Mouse (Mus musculus) cerebellum, postnatal 4 days (tissue): ENCODE results near the gene Clstn3.
A peak's percentile ranks its signal among the peaks of the same experiment; 100 is the strongest.
"Not testable (repeated sequence)": the region's sequence is repeated elsewhere in the genome, so short reads cannot be mapped to it uniquely, and the experiment has no call there.

Experiments used
- DNase-seq, 2 experiments: peaks; one replicate each; pipeline ENCODE4 v3.0.0; 2022; ENCODE audit warnings: low spot score in 2 of 2, mixed read lengths in 1 of 2

Clstn3 gene

GRCm38 (mm10) chr6:124479573-124479930, 15.0 kb upstream of the Clstn3 start:
- DNase-seq, result no peak

- DNase-seq, result no peak
These were observed 14.4 kb upstream of the Clstn3 start for GRCm38 (mm10) chr6:124478874-124479572.

- no peak for DNase-seq
These were observed 13.5 kb upstream of the Clstn3 start for GRCm38 (mm10) chr6:124477922-124478651.

GRCm38 (mm10) chr6:124477221-124477655, 12.6 kb upstream of the Clstn3 start:
- DNase-seq, result no peak

- DNase-seq, result no peak
These were observed 12.2 kb upstream of the Clstn3 start for GRCm38 (mm10) chr6:124476796-124477195.

GRCm38 (mm10) chr6:124476216-124476615, 11.6 kb upstream of the Clstn3 start:
- no peak for DNase-seq

GRCm38 (mm10) chr6:124475335-124476075, 10.9 kb upstream of the Clstn3 start:
- not testable (repeated sequence) for DNase-seq

- DNase-seq, result no peak
These were observed 10.0 kb upstream of the Clstn3 start for GRCm38 (mm10) chr6:124474621-124475020.

GRCm38 (mm10) chr6:124472801-124473200, 8.2 kb upstream of the Clstn3 start:
- peak in 1 of 2 experiments; percentile 56 for DNase-seq

- not testable (repeated sequence) for DNase-seq
These were observed 7.4 kb upstream of the Clstn3 start for GRCm38 (mm10) chr6:124471783-124472638.

GRCm38 (mm10) chr6:124471121-124471520, 6.5 kb upstream of the Clstn3 start:
- no peak for DNase-seq

- DNase-seq, result no peak
These were observed 1.1 kb upstream of the Clstn3 start for GRCm38 (mm10) chr6:124465729-124466128.

GRCm38 (mm10) chr6:124465299-124465698, 705 bp upstream of the Clstn3 start:
- DNase-seq, result no peak

GRCm38 (mm10) chr6:124463881-124464291, 708 bp downstream of the Clstn3 start:
- peak in 1 of 2 experiments; percentile 24 for DNase-seq

- DNase-seq, result no peak
These were observed 5.2 kb downstream of the Clstn3 start for GRCm38 (mm10) chr6:124459388-124459787.

- DNase-seq, result peak in 1 of 2 experiments; percentile 27
These were observed 6.1 kb downstream of the Clstn3 start for GRCm38 (mm10) chr6:124458505-124458904.

- no peak for DNase-seq
These were observed 6.8 kb downstream of the Clstn3 start for GRCm38 (mm10) chr6:124457827-124458226.

GRCm38 (mm10) chr6:124456243-124456642, 8.4 kb downstream of the Clstn3 start:
- DNase-seq, result no peak

- no peak for DNase-seq
These were observed 10.8 kb downstream of the Clstn3 start for GRCm38 (mm10) chr6:124453756-124454155.

- no peak for DNase-seq
These were observed 12.6 kb downstream of the Clstn3 start for GRCm38 (mm10) chr6:124451995-124452394.

GRCm38 (mm10) chr6:124449668-124450383, 14.8 kb downstream of the Clstn3 start:
- no peak for DNase-seq
